Mouse (Mus musculus) liver, adult (tissue): ENCODE data around the gene Cenpm.

Experiments used
- GATA4 ChIP-seq: IDR thresholded peaks from 2 replicates; pipeline ENCODE4 v1.6.1; 2014; ENCODE audit warnings: mild to moderate bottlenecking, low read length; ENCODE audit not compliant: insufficient replicate concordance

Cenpm gene

GRCm38 (mm10) chr15:82244115-82244804 is at the start of gene Cenpm:
Cenpm (minus strand) TSS chr15:82244748.
- TF ChIP-seq GATA4, result no peak

- TF ChIP-seq GATA4, result no peak
Measured at GRCm38 (mm10) chr15:82294059-82294458, 49.5 kb upstream of the Cenpm start.

GRCm38 (mm10) chr15:82293271-82293711 is 48.7 kb upstream of the Cenpm start:
- TF ChIP-seq GATA4, result no peak

GRCm38 (mm10) chr15:82292851-82293250 is 48.3 kb upstream of the Cenpm start:
- TF ChIP-seq GATA4, result no peak

GRCm38 (mm10) chr15:82290252-82290651 is 45.7 kb upstream of the Cenpm start:
- no peak for TF ChIP-seq GATA4

GRCm38 (mm10) chr15:82286157-82286556 is 41.6 kb upstream of the Cenpm start:
- no peak for TF ChIP-seq GATA4

GRCm38 (mm10) chr15:82280638-82281037 is 36.1 kb upstream of the Cenpm start:
- no peak for TF ChIP-seq GATA4

- no peak for TF ChIP-seq GATA4
Measured at GRCm38 (mm10) chr15:82277591-82277990, 33.0 kb upstream of the Cenpm start.

GRCm38 (mm10) chr15:82274927-82275901 is 30.7 kb upstream of the Cenpm start:
- no peak for TF ChIP-seq GATA4

- no peak for TF ChIP-seq GATA4
Measured at GRCm38 (mm10) chr15:82274593-82274926, 30.0 kb upstream of the Cenpm start, which contains the start of gene Sept3. Sept3 (plus strand) TSS chr15:82274893.

GRCm38 (mm10) chr15:82272295-82272694 is 27.7 kb upstream of the Cenpm start:
- no peak for TF ChIP-seq GATA4

GRCm38 (mm10) chr15:82271201-82271600 is 26.7 kb upstream of the Cenpm start:
- TF ChIP-seq GATA4, result no peak

GRCm38 (mm10) chr15:82268783-82269182 is 24.2 kb upstream of the Cenpm start:
- TF ChIP-seq GATA4, result no peak

- TF ChIP-seq GATA4, result no peak
Measured at GRCm38 (mm10) chr15:82268185-82268584, 23.6 kb upstream of the Cenpm start.

GRCm38 (mm10) chr15:82266356-82266755 is 21.8 kb upstream of the Cenpm start:
- no peak for TF ChIP-seq GATA4

- no peak for TF ChIP-seq GATA4
Measured at GRCm38 (mm10) chr15:82259510-82259909, 15.0 kb upstream of the Cenpm start.
